Mouse (Mus musculus) CD4-positive, CD25-positive, alpha-beta regulatory T cell, adult 2 months (primary cell): ENCODE measurements around the gene Gm4353.
A peak's percentile ranks its signal among the peaks of the same experiment; 100 is the strongest.
"Not testable (repeated sequence)": the region's sequence is repeated elsewhere in the genome, so short reads cannot be mapped to it uniquely, and the experiment has no call there.

Source experiments
- DNase-seq: peaks from one replicate; pipeline ENCODE4 v3.0.0-alpha.2; 2012; ENCODE audit warnings: low read depth, low spot score

The Gm4353 gene

GRCm38 (mm10) chr7:116084366-116084765, at the start of gene Gm4353:
TSS of gene Gm4353 (minus strand) at chr7:116084635.
- not testable (repeated sequence) for DNase-seq

- DNase-seq = peak; percentile 72
These were observed 47.6 kb upstream of the Gm4353 start for GRCm38 (mm10) chr7:116132078-116132477.

- no peak for DNase-seq
These were observed 47.0 kb upstream of the Gm4353 start for GRCm38 (mm10) chr7:116131390-116131789.

- DNase-seq = no peak
These were observed 44.9 kb upstream of the Gm4353 start for GRCm38 (mm10) chr7:116129374-116129773.

GRCm38 (mm10) chr7:116128286-116128685, 43.9 kb upstream of the Gm4353 start:
- DNase-seq = no peak

- DNase-seq = no peak
These were observed 42.6 kb upstream of the Gm4353 start for GRCm38 (mm10) chr7:116127052-116127451.

- no peak for DNase-seq
These were observed 41.2 kb upstream of the Gm4353 start for GRCm38 (mm10) chr7:116125671-116126070.

- no peak for DNase-seq
These were observed 39.6 kb upstream of the Gm4353 start for GRCm38 (mm10) chr7:116124057-116124456.

- no peak for DNase-seq
These were observed 39.2 kb upstream of the Gm4353 start for GRCm38 (mm10) chr7:116123597-116123985.

- no peak for DNase-seq
These were observed 38.7 kb upstream of the Gm4353 start for GRCm38 (mm10) chr7:116122981-116123596.

- no peak for DNase-seq
These were observed 36.8 kb upstream of the Gm4353 start for GRCm38 (mm10) chr7:116121202-116121601.

- no peak for DNase-seq
These were observed 36.3 kb upstream of the Gm4353 start for GRCm38 (mm10) chr7:116120737-116121136.

GRCm38 (mm10) chr7:116119306-116119857, 34.9 kb upstream of the Gm4353 start:
- no peak for DNase-seq

GRCm38 (mm10) chr7:116115991-116116390, 31.6 kb upstream of the Gm4353 start:
- no peak for DNase-seq

- DNase-seq = no peak
These were observed 30.9 kb upstream of the Gm4353 start for GRCm38 (mm10) chr7:116115216-116115930.

- DNase-seq = no peak
These were observed 27.1 kb upstream of the Gm4353 start for GRCm38 (mm10) chr7:116111546-116111945.

- DNase-seq = no peak
These were observed 26.2 kb upstream of the Gm4353 start for GRCm38 (mm10) chr7:116110661-116111060.

- no peak for DNase-seq
These were observed 18.7 kb upstream of the Gm4353 start for GRCm38 (mm10) chr7:116103091-116103490.

GRCm38 (mm10) chr7:116099952-116100528, 15.6 kb upstream of the Gm4353 start:
- no peak for DNase-seq

- DNase-seq = no peak
These were observed 9.0 kb upstream of the Gm4353 start for GRCm38 (mm10) chr7:116093466-116093850.

GRCm38 (mm10) chr7:116092710-116093465, 8.5 kb upstream of the Gm4353 start:
- peak; percentile 97 for DNase-seq

- no peak for DNase-seq
These were observed 23.7 kb downstream of the Gm4353 start for GRCm38 (mm10) chr7:116060739-116061138.
